Mouse (Mus musculus) hindbrain, embryonic 16.5 days (tissue): ENCODE data around the gene Apbb2. TPM values are rescaled to one million over a fixed set of nuclear protein-coding genes. Genes with fewer than 3 reads are reported as not detected.
A peak's percentile ranks its signal among the peaks of the same experiment; 100 is the strongest.

Experiments
- ATAC-seq: fragments of 200-750 bp; cut with Nextera tagmentation; 2 replicates; pipeline ENCODE4 v1.8.0; 2017; ENCODE audit warnings: moderate TSS enrichment, moderate library complexity
- H3K27ac ChIP-seq: fragments of 300-500 bp; sonication (generic); 2 replicates; pipeline ENCODE4 v1.5.1; 2014; ENCODE audit warnings: low read depth, mild to moderate bottlenecking, control low read depth, low read length, moderate library complexity
- H3K27me3 ChIP-seq: fragments of 300-500 bp; sonication (generic); replicated peaks from 2 replicates; pipeline ENCODE4 v1.6.1; 2014; ENCODE audit warnings: low read length; ENCODE audit not compliant: control insufficient read depth, insufficient read depth
- H3K36me3 ChIP-seq: fragments of 300-500 bp; sonication (generic); 2 replicates; pipeline ENCODE4 v1.6.1; 2014; ENCODE audit warnings: mild to moderate bottlenecking, low read length, moderate library complexity, mixed read lengths; ENCODE audit not compliant: control insufficient read depth, insufficient read depth
- H3K4me1 ChIP-seq: fragments of 300-500 bp; sonication (generic); 2 replicates; pipeline ENCODE4 v1.6.1; 2014; ENCODE audit warnings: low read depth, low read length; ENCODE audit not compliant: control insufficient read depth, insufficient read depth
- H3K4me2 ChIP-seq: fragments of 300-500 bp; sonication (generic); 2 replicates; pipeline ENCODE4 v1.6.1; 2014; ENCODE audit warnings: mild to moderate bottlenecking, low read length, control low read depth, moderate library complexity
- H3K4me3 ChIP-seq: fragments of 300-500 bp; sonication (generic); 2 replicates; pipeline ENCODE4 v1.5.1; 2014; ENCODE audit warnings: mild to moderate bottlenecking, low read length, control low read depth, moderate library complexity
- H3K9ac ChIP-seq: fragments of 300-500 bp; sonication (generic); 2 replicates; pipeline ENCODE4 v1.6.1; 2014; ENCODE audit warnings: low read depth, mild to moderate bottlenecking, control low read depth, low read length, moderate library complexity
- H3K9me3 ChIP-seq: fragments of 300-500 bp; sonication (generic); 2 replicates; pipeline ENCODE4 v1.6.1; 2014; ENCODE audit warnings: mild to moderate bottlenecking, low read length, moderate library complexity; ENCODE audit not compliant: control insufficient read depth
- WGBS: fragments of 180-500 bp; shearing (Covaris S2); extraction: QIAGEN DNeasy Blood & Tissue Kit; methylation state at CpG from one replicate; pipeline ENCODE4 v1.1.7; 2014; 5-methylcytosine and 5-hydroxymethylcytosine counted together
- polyA plus RNA-seq: library from polyadenylated mRNA; unstranded; fragments of >200 nt; fragmentation: Nextera tagmentation; extraction: Ambion mirVana; gene quantifications from 2 replicates; pipeline ENCODE4 v1.2.1, GENCODE M21; 2015

The Apbb2 gene
- polyA plus RNA-seq, 1 experiment from 2014 or later = 97.0 TPM

DNA sequence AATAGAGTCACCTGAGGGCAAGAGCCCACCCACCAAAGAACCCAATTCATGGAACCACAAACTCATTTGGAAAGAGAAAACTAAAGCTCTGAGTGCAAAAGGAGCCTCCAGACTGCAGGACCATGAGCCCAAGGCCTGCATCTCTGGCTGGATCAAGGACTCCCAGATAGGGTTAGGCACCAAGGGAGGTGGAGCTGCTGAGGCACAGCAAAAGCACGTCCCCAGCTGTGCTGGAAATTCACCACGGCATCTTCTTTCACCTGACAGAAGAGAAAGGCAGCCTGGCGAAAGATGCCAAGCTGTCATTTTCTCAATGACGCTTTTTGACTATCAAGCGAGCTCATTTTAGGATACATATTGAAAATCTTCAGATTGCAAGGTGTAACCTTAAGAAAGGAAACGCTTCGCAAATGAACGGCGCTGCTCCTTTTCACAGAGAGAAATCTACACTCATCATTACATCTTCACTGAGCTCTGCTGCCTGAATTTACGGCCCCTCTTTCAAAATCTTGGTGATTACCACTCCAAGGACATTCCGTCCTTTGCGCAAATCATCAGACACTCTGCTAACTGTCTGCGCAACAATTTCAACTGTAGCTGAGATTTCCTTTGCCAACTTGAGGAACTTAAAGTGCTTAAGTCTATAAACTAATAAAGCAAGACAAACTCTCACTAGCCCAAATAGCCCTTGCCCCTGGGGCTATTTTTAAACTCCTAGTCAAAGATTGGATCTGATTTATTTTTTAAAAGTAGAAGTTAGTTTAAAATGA, 46.3 kb downstream of the Apbb2 start:
- Histone ChIP-seq H3K4me1 (peaks cover 27% of the 10 kb centered on the region), H3K9me3 (no peaks in the 10 kb centered on the region), H3K9ac (no peak overlapping the region), H3K27me3 (no peaks in the 10 kb centered on the region), H3K4me2 (no peak overlapping the region), H3K36me3 (no peaks in the 10 kb centered on the region), H3K4me3 (no peak overlapping the region), H3K27ac (no peak overlapping the region)
- 73% methylated on average over 13 of the region's 13 CpGs for WGBS
- no peak for ATAC-seq

DNA sequence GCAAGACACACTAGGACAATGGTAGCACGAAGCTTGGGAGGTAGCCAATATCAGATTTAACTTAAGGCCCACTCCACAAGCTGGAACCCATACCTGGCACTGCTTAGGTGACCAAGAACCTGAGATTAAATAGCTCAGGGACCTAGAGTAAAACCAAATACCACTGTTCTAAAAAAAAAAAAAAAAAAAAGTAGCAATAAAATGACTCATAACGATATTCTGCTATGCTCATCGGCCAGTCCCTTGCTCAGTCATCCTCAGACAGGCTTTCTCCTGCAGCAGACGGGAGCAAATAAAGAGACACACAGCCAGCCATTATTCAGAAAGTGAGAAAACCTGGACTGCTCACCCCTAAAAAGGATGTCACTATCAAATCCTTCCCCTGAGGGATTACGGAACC, 47.9 kb downstream of the Apbb2 start:
- H3K4me3 ChIP-seq = no peak overlapping the region
- no peak for ATAC-seq
- H3K9ac ChIP-seq = no peak overlapping the region
- 88% methylated on average over 5 of the region's 5 CpGs for WGBS
- H3K4me2 ChIP-seq = no peak overlapping the region
- no peaks in the 10 kb centered on the region for H3K9me3 ChIP-seq
- no peaks in the 10 kb centered on the region for H3K36me3 ChIP-seq
- H3K27me3 ChIP-seq = no peaks in the 10 kb centered on the region
- no peak overlapping the region for H3K27ac ChIP-seq
- H3K4me1 ChIP-seq = peaks cover 22% of the 10 kb centered on the region

DNA sequence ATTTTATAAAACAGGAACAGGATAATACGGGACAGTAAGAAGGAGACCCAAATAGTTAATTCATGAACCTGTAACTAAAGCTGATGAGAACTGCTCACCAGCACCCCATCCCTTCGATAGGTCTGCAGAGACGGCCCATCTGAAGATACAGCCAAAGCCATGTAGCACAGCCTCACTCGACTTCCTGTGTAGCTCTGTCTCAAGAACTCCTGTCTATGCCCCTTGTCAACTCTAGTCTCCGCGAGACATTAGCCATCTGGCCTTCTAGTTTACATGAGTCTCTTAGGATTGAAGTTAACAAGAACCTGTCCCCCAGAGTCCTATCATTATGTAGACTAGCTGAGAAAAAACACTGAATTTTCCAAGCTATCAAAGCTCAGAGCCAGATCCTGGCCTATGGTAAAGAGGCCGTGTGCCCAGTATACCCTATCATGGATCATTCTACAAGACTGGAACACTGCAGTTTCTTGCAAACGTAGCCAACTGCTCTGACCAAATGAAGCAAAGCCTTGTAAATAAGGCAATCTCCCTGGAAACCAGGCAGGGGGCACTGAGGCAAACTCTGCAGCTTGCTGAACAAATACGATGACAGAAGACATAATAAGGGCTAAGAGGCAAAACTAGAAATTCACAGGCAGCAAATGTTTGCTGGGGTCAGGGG, 49.3 kb downstream of the Apbb2 start:
- peaks cover 22% of the 10 kb centered on the region for H3K4me1 ChIP-seq
- H3K27me3 ChIP-seq = no peaks in the 10 kb centered on the region
- no peak overlapping the region for H3K4me2 ChIP-seq
- no peak overlapping the region for H3K27ac ChIP-seq
- H3K36me3 ChIP-seq = no peaks in the 10 kb centered on the region
- H3K9me3 ChIP-seq = no peaks in the 10 kb centered on the region
- ATAC-seq = peak; percentile 66; the same call in 1 of the 2 replicates
- no peak overlapping the region for H3K4me3 ChIP-seq
- 60% methylated on average over 9 of the region's 9 CpGs for WGBS
- no peak overlapping the region for H3K9ac ChIP-seq

DNA sequence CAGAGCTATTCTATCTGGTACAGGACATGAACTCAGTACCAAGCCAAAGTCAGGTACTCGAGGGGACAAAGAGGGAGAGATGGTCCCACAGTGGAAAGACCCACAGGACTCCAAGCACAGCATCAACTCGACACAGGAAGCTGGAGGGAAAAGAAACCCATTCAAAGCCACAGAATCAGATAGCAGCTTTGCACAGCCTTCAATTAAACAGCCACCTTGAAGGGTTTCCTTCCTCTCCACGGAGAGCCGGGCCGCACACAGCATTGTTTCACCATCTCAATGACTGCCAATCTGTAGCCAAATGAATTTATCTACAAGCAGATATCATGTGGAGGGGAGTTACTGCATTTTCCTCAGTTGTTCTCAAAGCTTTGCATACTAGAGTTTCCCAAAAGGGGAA, 50.6 kb downstream of the Apbb2 start:
- Histone ChIP-seq H3K36me3 (no peaks in the 10 kb centered on the region), H3K4me1 (peaks cover 17% of the 10 kb centered on the region), H3K27ac (no peak overlapping the region), H3K27me3 (no peaks in the 10 kb centered on the region), H3K9me3 (no peaks in the 10 kb centered on the region), H3K4me3 (no peak overlapping the region), H3K4me2 (no peak overlapping the region), H3K9ac (no peak overlapping the region)
- ATAC-seq = no peak
- 63% methylated on average over 5 of the region's 5 CpGs for whole genome bisulfite sequencing

DNA sequence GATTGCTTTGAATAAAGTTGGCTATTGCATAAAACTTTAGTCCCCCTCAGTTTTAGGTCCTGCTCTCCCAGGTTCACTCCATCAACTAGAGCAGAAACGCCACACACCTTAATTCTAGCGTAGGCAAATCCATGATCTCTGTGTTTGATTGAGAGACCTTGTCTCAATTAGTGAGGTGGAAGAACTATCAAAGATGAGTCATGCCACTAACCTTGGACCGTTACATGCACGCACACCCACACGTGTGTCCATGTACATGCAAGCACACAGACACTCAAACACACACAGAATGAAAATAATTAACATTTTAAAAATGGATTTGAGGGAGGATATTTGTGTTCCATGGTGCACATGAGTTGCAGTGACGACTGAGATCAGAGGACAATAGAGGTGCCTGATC, 51.2 kb downstream of the Apbb2 start:
- ATAC-seq = no peak
- Histone ChIP-seq H3K4me1 (peaks cover 14% of the 10 kb centered on the region), H3K4me3 (no peak overlapping the region), H3K36me3 (no peaks in the 10 kb centered on the region), H3K27ac (no peak overlapping the region), H3K4me2 (no peak overlapping the region), H3K9ac (no peak overlapping the region), H3K27me3 (no peaks in the 10 kb centered on the region), H3K9me3 (no peaks in the 10 kb centered on the region)
- 92% methylated on average over 6 of the region's 6 CpGs for WGBS

DNA sequence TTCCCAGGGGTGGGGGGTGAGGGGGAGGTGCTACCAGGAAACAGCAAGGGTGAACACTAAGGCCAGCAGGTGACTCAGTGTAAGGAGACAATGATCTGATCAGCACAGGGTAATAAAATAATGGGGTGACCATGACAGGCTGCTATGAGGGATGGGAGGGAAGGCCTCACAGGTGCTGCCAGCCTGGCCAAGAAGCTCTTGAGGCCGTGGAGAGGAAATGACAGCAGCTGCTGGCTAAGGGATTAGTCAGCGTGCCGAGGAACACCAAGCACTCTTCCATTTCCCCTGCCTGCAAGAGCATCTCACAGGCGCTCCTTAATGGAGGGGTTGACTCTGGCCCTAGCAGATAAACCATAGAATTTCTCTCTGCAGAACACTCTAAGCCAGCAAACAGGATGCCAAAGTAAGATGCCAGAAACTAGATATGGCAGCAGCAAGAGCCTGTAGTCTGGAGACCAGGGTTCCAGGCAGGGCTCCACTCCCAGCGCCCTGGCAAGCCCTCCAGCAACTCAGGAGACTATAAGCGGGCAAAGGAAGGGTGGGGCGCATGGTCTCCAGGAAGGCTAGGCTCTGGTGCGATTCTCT, 58.9 kb downstream of the Apbb2 start:
- Histone ChIP-seq H3K4me2 (no peak overlapping the region), H3K27me3 (no peaks in the 10 kb centered on the region), H3K4me1 (peaks cover 12% of the 10 kb centered on the region), H3K27ac (peak overlapping the region; percentile 48; the same call in 1 of the 2 replicates), H3K9ac (no peak overlapping the region), H3K9me3 (no peaks in the 10 kb centered on the region), H3K36me3 (no peaks in the 10 kb centered on the region), H3K4me3 (no peak overlapping the region)
- 66% methylated on average over 8 of the region's 8 CpGs for WGBS
- ATAC-seq = 0 out of 2 replicates have a peak, but pooled peaks have one; percentile 41

DNA sequence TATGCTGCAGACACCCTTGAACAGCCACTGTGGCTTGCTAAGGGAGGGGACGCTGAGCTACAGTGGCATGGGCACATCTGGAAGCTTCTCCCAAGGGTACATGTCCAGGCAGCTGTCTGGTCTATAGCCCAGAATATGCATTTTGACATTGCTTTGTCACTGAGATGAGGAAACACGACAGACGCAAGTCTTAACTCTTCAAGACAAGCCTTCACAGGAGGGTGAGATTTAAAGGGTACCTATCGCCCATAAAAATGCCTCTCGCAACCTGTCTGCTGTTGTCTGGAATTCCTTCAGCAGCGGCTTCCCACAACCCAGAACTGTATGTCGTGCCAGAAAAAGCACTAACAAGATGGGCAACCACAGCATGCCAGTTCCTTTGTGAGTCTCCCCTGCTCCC, 60.5 kb downstream of the Apbb2 start:
- no peak for ATAC-seq
- peaks cover 12% of the 10 kb centered on the region for H3K4me1 ChIP-seq
- no peaks in the 10 kb centered on the region for H3K36me3 ChIP-seq
- H3K4me3 ChIP-seq = no peak overlapping the region
- H3K9me3 ChIP-seq = no peaks in the 10 kb centered on the region
- no peak overlapping the region for H3K4me2 ChIP-seq
- 90% methylated on average over 7 of the region's 7 CpGs for WGBS
- no peaks in the 10 kb centered on the region for H3K27me3 ChIP-seq
- H3K27ac ChIP-seq = no peak overlapping the region
- no peak overlapping the region for H3K9ac ChIP-seq

DNA sequence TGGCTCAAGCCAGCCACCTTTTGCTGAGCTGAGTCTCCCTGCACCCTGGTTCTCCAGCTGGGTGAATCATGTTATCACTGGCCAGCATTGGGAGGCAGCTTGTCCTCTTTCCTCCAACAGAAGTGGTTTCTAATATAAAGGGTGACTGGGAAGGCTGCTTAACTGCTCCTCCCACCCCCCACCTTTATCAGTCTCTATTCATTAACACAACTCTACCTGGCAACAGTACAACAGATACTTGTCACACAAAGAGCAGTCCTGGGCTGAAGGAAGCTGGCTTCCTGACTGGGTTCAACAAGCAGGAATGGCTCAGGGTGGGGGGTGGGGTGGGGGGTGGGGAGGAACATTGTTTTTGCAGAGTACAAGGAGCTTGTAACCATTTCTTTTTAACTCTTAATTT, 64.7 kb downstream of the Apbb2 start:
- H3K27ac ChIP-seq = no peak overlapping the region
- no peak overlapping the region for H3K4me2 ChIP-seq
- ATAC-seq = 0 out of 2 replicates have a peak, but pooled peaks have one; percentile 15
- H3K9ac ChIP-seq = no peak overlapping the region
- H3K9me3 ChIP-seq = no peaks in the 10 kb centered on the region
- H3K36me3 ChIP-seq = no peaks in the 10 kb centered on the region
- no peak overlapping the region for H3K4me3 ChIP-seq
- no peaks in the 10 kb centered on the region for H3K4me1 ChIP-seq
- no peaks in the 10 kb centered on the region for H3K27me3 ChIP-seq

DNA sequence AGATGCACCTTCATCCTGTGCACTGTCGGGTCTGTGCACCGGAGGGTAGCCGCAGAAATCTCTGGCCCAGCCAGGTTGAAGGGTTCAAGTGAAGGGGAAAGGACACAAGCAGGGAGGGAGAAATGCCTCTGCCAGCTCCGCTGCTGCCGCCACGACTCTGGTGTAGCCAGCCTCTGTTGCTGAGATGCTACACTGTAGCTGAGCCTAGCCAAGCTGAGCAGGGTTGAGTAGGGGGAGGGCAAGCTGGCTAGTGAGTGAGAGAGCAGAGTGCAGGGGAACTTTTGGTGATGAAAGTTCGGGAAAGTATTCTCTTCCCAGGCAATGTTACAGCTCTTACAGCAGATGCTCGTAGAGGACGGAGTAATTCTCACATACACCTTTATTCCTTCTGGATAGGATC, 66.3 kb downstream of the Apbb2 start:
- no peaks in the 10 kb centered on the region for H3K27me3 ChIP-seq
- H3K4me3 ChIP-seq = no peak overlapping the region
- H3K4me2 ChIP-seq = no peak overlapping the region
- H3K27ac ChIP-seq = no peak overlapping the region
- H3K4me1 ChIP-seq = no peaks in the 10 kb centered on the region; the same call in 1 of the 2 replicates
- H3K9me3 ChIP-seq = no peaks in the 10 kb centered on the region
- no peak overlapping the region for H3K9ac ChIP-seq
- H3K36me3 ChIP-seq = no peaks in the 10 kb centered on the region
- 72% methylated on average over 9 of the region's 9 CpGs for WGBS
- peak; percentile 37; the same call in 1 of the 2 replicates for ATAC-seq
